In the genomic region with DNA sequence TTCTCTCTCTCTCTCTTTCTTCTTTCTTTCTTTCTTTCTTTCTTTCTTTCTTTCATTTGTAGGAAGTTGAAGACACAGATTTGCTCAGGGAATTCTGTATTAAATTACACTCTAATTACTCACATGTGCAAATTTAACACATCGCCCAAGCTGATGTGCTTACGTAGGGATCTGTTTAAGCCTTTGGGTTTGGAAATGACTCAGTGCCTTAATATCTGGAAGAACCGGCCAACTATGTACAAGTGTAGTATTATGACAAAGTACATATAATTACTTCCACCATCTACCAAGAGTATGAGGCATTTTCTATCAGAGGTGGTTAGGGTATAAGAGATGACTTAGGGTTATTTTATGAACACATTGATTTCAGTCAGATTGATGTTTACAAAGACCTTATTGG, we compare ENCODE assay signal across 21 mouse cellular contexts.
DNase-seq lines count a peak whose midpoint lies in the region; ATAC-seq and TF ChIP-seq lines count a peak whose summit lies in the region.
"Had no signal": no experiment of that assay in that cellular context is flagged by ENCODE, and none has a peak within 500 bp of the region (broad histone marks: within the 10 kb centered on the region; RNA-seq: fewer than 3 reads in every experiment).

No protein-coding gene starts in this region.

- H3K79me2 ChIP-seq in myocyte (ENCODE audit: control insufficient read depth, insufficient read depth), result no peaks in the 10 kb centered on the region

- no peak for ATAC-seq in forebrain, embryonic 14.5 days
- ATAC-seq: activated CD4-positive, CD25-positive, alpha-beta regulatory T cell, adult 4 months; forebrain, embryonic 13.5 days; forebrain, embryonic 16.5 days; Patski had no signal

- no peaks in the 10 kb centered on the region for H3K9me3 ChIP-seq in forebrain, embryonic 14.5 days (replicated peaks; ENCODE audit: control insufficient read depth, low read length)
- H3K9me3 ChIP-seq: embryonic facial prominence, embryonic 13.5 days; embryonic facial prominence, embryonic 15.5 days; forebrain, embryonic 13.5 days had no signal

- H3ac ChIP-seq in myocyte (ENCODE audit: control insufficient read depth, insufficient read length), result no peak overlapping the region

- 97% methylated on average over 3 of the region's 3 CpGs for WGBS in forebrain, embryonic 14.5 days

- H3K4me1 ChIP-seq in forebrain, embryonic 14.5 days (ENCODE audit: control insufficient read depth, insufficient read depth, low read length), result no peaks in the 10 kb centered on the region
- H3K4me1 ChIP-seq: forebrain, embryonic 13.5 days had no signal

- DNase-seq in 3T3-L1 (ENCODE audit: low read depth, low spot score), result peak; percentile 82
- peak; percentile 20 for DNase-seq in adipocyte (ENCODE audit: low spot score)
- DNase-seq in forebrain, embryonic 14.5 days (ENCODE audit: low spot score), result no peak
- DNase-seq in layer of hippocampus, adult 9-10 months (ENCODE audit: low spot score), result no peak
- DNase-seq: adrenal gland, adult 2 months; adrenal gland, postnatal 10 days; adrenal gland, postnatal 25 days; cerebellum, adult 11 months; cerebellum, adult 18-20 months; cerebellum, adult 8-10 months; cerebellum, adult 9-11 months; cerebellum, postnatal 14 days; cerebellum, postnatal 36 days; embryo, embryonic 11 days had no signal

- H3K4me2 ChIP-seq in myocyte (ENCODE audit: low read depth), result peak overlapping the region; percentile 31
- no peak overlapping the region for H3K4me2 ChIP-seq in forebrain, embryonic 14.5 days (ENCODE audit: low read length)
- H3K4me2 ChIP-seq: embryonic facial prominence, embryonic 13.5 days; embryonic facial prominence, embryonic 15.5 days; forebrain, embryonic 13.5 days had no signal

- no peak overlapping the region for H3K4me3 ChIP-seq in myocyte
- no peak overlapping the region for H3K4me3 ChIP-seq in forebrain, embryonic 14.5 days (ENCODE audit: low read depth, low read length)
- H3K4me3 ChIP-seq: embryonic facial prominence, embryonic 13.5 days; embryonic facial prominence, embryonic 15.5 days; forebrain, embryonic 13.5 days had no signal

- TF ChIP-seq POLR2A in myocyte (IDR thresholded peaks at IDR 0.05; ENCODE audit: insufficient read length, low read depth), result no peak

- no peaks in the 10 kb centered on the region for H3K27me3 ChIP-seq in myocyte (ENCODE audit: control insufficient read depth, insufficient read depth, insufficient read length)
- no peaks in the 10 kb centered on the region for H3K27me3 ChIP-seq in forebrain, embryonic 14.5 days (replicated peaks; ENCODE audit: control insufficient read depth, insufficient read depth, low read length)
- H3K27me3 ChIP-seq: embryonic facial prominence, embryonic 13.5 days; embryonic facial prominence, embryonic 15.5 days; forebrain, embryonic 13.5 days; Patski had no signal

- no peak overlapping the region for H3K27ac ChIP-seq in forebrain, embryonic 14.5 days (ENCODE audit: low read depth, low read length)
- H3K27ac ChIP-seq: embryonic facial prominence, embryonic 13.5 days; embryonic facial prominence, embryonic 15.5 days; forebrain, embryonic 13.5 days had no signal

- no peak overlapping the region for H3K9ac ChIP-seq in forebrain, embryonic 14.5 days (ENCODE audit: low read length)
- H3K9ac ChIP-seq: embryonic facial prominence, embryonic 13.5 days; embryonic facial prominence, embryonic 15.5 days; forebrain, embryonic 13.5 days had no signal

- H3K36me3 ChIP-seq in myocyte (ENCODE audit: control insufficient read depth, insufficient read depth), result no peaks in the 10 kb centered on the region
- no peaks in the 10 kb centered on the region for H3K36me3 ChIP-seq in forebrain, embryonic 14.5 days (ENCODE audit: control insufficient read depth, insufficient read depth, low read length)
- H3K36me3 ChIP-seq: embryonic facial prominence, embryonic 13.5 days; embryonic facial prominence, embryonic 15.5 days had no signal

TF ChIP-seq in myocyte, 11 proteins besides CTCF, POLR2A, EP300 and RAD21:
- TF ChIP-seq POLR2AphosphoS2 (IDR thresholded peaks at IDR 0.05; ENCODE audit: insufficient read length, low read depth) (no peak), TCF3 (IDR thresholded peaks at IDR 0.05; ENCODE audit: insufficient read length, low read depth) (no peak), MYOD1 (IDR thresholded peaks at IDR 0.05; ENCODE audit: control insufficient read depth in 1 of 3, insufficient read length in 2 of 3, low read depth in 2 of 3) (no peak), MAX (IDR thresholded peaks at IDR 0.05; ENCODE audit: low read depth) (no peak), E2F4 (IDR thresholded peaks at IDR 0.05; ENCODE audit: insufficient read depth) (no peak)
TF ChIP-seq in myocyte: peak in this region for 0.

Comparison
In these comparisons a context has a peak if more than half of its experiments do, and no peak if none do; other contexts are left out.
1. DNase-seq: peak in 3T3-L1 (single experiment) and adipocyte (single experiment); none in forebrain, embryonic 14.5 days (single experiment) and layer of hippocampus, adult 9-10 months (single experiment).